Mouse (Mus musculus): ENCODE measurements around the gene Ces1e. TPM values are rescaled to one million over a fixed set of nuclear protein-coding genes. Genes with fewer than 3 reads are reported as not detected.

Ces1e gene
- polyA plus RNA-seq, 1 experiment: not detected

DNA sequence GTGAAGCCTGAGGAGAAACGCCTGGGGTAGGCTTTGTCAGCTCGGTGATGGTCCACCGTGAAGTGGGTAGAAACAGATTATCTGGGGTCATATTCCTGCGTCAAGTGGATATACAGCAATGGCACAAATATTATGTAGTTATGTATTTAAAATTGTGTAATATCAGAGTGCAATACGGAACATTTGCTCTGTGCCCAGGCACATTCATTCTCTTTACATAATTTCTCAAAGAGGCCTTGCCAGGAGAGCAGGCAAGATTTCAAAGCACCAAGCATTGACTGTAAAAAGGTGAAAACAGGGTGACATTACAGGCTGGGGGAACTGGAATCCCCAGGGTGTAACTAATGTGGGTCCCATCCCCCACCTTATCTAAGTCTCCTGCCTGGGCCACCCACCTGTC is 33.0 kb downstream of the Ces1e start:
- no peak for TF ChIP-seq FLI1 (IDR thresholded peaks at IDR 0.05; ENCODE audit: low read length)
- TF ChIP-seq GATA1 (IDR thresholded peaks at IDR 0.05; ENCODE audit: borderline replicate concordance, low read length): no peak
- no peaks in the 10 kb centered on the region for H3K4me1 ChIP-seq

DNA sequence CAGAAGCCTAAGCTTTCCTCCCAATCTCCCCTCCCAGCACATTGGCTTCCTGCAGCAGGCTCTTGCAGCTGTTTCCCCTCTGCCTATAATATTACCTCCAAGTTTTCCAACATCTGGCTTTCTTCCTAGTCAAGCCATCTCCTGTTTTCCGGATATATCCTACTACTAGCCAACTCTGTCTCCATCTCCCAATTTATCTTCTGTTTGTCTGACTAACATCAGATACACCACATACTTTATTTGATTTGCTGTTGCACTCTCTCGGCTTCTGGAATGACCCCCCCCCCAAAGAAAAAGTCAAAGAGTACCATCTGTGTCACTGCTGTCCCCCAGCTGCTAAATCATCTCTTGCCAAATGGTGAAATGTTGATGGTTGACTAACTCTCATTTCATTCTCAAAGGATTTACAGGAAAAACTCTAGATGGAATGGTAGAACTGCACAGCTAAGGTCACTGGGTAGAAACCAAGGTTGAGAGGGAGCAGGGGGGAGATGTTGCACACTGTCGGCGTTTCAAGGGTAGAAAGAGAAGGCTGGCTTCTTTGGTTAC is 48.8 kb downstream of the Ces1e start:
- H3K9me3 ChIP-seq: 0 out of 2 replicates have a peak, but pooled peaks cover 6% of the 10 kb centered on the region
- TF ChIP-seq GATA1 (IDR thresholded peaks at IDR 0.05; ENCODE audit: borderline replicate concordance, low read length) (no peak), FLI1 (IDR thresholded peaks at IDR 0.05; ENCODE audit: low read length) (no peak)
- no peaks in the 10 kb centered on the region for H3K27me3 ChIP-seq (replicated peaks)
- no peaks in the 10 kb centered on the region for H3K4me1 ChIP-seq
- H3K36me3 ChIP-seq (replicated peaks; ENCODE audit: low read length): no peaks in the 10 kb centered on the region
- H3K4me3 ChIP-seq (replicated peaks): no peak overlapping the region

More for the DNA sequence above, 33.0 kb downstream of the Ces1e start:
- no peaks in the 10 kb centered on the region for H3K36me3 ChIP-seq (replicated peaks; ENCODE audit: low read length)
- 0 out of 2 replicates have a peak, but pooled peaks cover 9% of the 10 kb centered on the region for H3K9me3 ChIP-seq
- H3K27me3 ChIP-seq (replicated peaks): no peaks in the 10 kb centered on the region
- H3K4me3 ChIP-seq (replicated peaks): no peak overlapping the region

DNA sequence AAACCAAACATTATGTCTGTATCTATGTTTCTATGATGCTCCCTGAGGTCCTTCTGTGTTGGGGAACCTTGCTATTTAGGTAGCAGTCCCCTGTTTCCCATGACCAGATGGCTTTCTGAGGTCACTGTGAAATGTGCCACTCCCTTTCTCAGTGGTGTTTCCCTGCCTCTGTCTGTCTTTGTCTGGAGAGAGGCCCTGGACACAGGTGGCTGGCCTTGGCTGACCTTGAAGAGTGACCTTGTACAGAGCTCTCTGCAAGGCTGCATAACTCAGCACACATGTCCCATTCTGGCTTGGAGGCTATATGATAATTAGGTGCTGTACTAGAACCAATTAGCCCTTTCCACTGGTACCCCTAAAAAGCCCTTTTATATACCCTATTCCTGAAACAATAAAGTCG is 52.8 kb downstream of the Ces1e start:
- no peaks in the 10 kb centered on the region for H3K36me3 ChIP-seq (replicated peaks; ENCODE audit: low read length)
- no peak overlapping the region for H3K4me3 ChIP-seq (replicated peaks)
- H3K4me1 ChIP-seq: no peaks in the 10 kb centered on the region
- H3K27me3 ChIP-seq (replicated peaks): no peaks in the 10 kb centered on the region
- H3K9me3 ChIP-seq: 0 out of 2 replicates have a peak, but pooled peaks cover 4% of the 10 kb centered on the region
- TF ChIP-seq FLI1 (IDR thresholded peaks at IDR 0.05; ENCODE audit: low read length): no peak

DNA sequence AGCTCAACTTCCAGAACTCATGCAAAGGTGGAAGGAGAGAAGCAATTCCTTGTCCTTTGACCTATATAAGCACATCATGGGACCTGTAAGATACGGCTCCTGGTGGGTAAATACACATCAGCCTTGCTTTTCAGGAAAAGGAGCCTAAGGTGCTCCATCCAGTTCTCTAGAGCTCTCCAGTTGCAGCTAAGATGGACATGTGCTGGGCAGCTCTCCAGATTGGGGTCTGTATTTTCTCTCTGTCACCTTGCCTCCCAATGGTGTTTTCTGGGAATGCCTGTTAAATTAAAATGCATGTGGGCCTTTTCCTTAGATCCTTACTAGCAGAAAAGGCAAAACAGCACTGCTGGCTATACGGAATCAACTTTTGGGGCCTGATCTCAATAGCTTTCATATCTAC is 54.9 kb downstream of the Ces1e start:
- no peak overlapping the region for H3K4me3 ChIP-seq (replicated peaks)
- H3K9me3 ChIP-seq: 0 out of 2 replicates have a peak, but pooled peaks cover 4% of the 10 kb centered on the region
- no peak for TF ChIP-seq FLI1 (IDR thresholded peaks at IDR 0.05; ENCODE audit: low read length)
- no peak for TF ChIP-seq GATA1 (IDR thresholded peaks at IDR 0.05; ENCODE audit: borderline replicate concordance, low read length)
- no peaks in the 10 kb centered on the region for H3K4me1 ChIP-seq
- H3K27me3 ChIP-seq (replicated peaks): no peaks in the 10 kb centered on the region
- H3K36me3 ChIP-seq (replicated peaks; ENCODE audit: low read length): no peaks in the 10 kb centered on the region

DNA sequence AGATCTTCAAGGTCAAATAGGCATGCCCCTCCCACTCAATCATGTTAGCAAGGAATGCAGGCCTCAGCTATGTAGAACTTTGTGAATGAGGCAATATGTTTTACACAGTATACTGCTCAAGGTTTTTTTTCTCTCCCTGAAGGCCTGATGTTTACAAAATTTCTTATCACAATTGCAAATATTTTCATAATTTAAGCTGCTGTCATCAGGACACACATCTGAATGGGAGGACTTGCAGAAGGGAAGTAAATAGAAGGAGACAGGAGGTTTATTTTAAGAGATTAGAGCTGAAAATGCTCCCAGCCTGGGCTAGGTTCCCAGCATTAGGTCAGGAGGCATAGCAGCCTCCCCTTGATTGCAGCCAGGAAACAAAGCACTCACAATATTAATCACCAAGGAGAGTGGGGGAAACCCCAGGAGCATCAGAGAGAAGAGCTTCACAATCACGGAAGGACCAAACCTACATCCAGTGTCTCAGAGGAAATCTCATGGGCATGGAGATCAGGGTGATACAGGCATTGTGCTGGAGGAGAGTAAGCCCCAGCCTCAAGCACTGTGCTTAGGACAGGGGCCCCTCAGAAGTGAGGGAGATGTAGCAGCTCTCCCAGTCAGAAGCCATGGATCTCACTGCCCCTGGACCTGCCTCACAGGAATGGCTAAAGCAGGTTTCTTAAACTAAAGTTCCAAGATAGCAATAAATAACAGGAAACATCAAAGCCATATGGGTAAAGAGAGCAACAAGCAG is 57.4 kb downstream of the Ces1e start:
- TF ChIP-seq GATA1 (IDR thresholded peaks at IDR 0.05; ENCODE audit: borderline replicate concordance, low read length): no peak
- no peak for TF ChIP-seq FLI1 (IDR thresholded peaks at IDR 0.05; ENCODE audit: low read length)
- Histone ChIP-seq H3K9me3 (0 out of 2 replicates have a peak, but pooled peaks cover 4% of the 10 kb centered on the region), H3K27me3 (replicated peaks) (no peaks in the 10 kb centered on the region), H3K4me1 (no peaks in the 10 kb centered on the region), H3K36me3 (replicated peaks; ENCODE audit: low read length) (no peaks in the 10 kb centered on the region), H3K4me3 (replicated peaks) (no peak overlapping the region)

DNA sequence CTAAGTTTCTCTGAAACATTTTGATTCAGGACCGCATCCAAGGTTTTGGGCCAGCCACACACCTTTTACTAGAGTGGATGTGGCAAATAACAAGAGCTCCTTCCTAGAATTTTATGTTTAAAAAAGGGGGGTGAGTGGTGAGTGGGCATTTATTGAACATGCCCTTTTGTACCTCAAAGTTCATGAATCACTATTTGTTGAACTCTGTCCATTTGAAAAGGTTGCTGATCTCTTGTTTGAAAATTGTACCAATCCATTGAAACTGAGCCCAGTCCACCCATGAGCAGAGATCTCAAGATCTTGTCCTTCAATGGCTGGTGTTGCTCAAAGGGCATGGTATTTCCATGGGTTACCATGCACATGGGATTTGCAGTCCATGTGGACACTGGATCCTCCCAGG is 66.1 kb downstream of the Ces1e start:
- no peak overlapping the region for H3K4me3 ChIP-seq (replicated peaks)
- no peaks in the 10 kb centered on the region for H3K27me3 ChIP-seq (replicated peaks)
- TF ChIP-seq FLI1 (IDR thresholded peaks at IDR 0.05; ENCODE audit: low read length): no peak
- no peak for TF ChIP-seq GATA1 (IDR thresholded peaks at IDR 0.05; ENCODE audit: borderline replicate concordance, low read length)
- H3K36me3 ChIP-seq (replicated peaks; ENCODE audit: low read length): no peaks in the 10 kb centered on the region
- no peaks in the 10 kb centered on the region for H3K4me1 ChIP-seq
- no peaks in the 10 kb centered on the region for H3K9me3 ChIP-seq

DNA sequence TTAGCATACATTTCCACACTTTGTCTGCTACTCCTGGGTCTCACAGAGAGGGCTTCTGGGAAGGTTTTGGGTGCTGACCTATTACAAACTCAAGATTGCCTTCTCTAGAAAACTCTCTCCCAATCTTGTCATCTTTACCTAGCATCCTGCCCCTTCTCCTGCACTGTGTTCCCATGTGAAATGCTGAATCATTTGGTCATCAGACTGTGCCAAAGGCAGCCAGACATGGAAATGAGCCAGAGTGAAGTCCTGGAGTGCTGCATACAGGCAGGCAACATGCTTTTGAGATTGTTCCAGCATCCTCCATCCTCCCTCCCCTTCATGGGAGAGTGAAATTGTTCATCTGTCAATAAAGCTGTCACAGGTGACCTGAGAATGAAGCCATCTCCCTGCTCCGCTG is 78.0 kb downstream of the Ces1e start:
- Histone ChIP-seq H3K4me3 (replicated peaks) (no peak overlapping the region), H3K4me1 (no peaks in the 10 kb centered on the region), H3K36me3 (replicated peaks; ENCODE audit: low read length) (no peaks in the 10 kb centered on the region), H3K27me3 (replicated peaks) (no peaks in the 10 kb centered on the region), H3K9me3 (no peaks in the 10 kb centered on the region)
- TF ChIP-seq GATA1 (IDR thresholded peaks at IDR 0.05; ENCODE audit: borderline replicate concordance, low read length) (no peak), FLI1 (IDR thresholded peaks at IDR 0.05; ENCODE audit: low read length) (no peak)

Other genes with a start within 250 kb of the Ces1e start
- gene Ces1a, start 181.4 kb downstream of the Ces1e start, polyA plus RNA-seq (2012; ENCODE audit: insufficient read depth, low replicate concordance): not detected in 2 replicates
- gene Ces1b, start 149.6 kb downstream of the Ces1e start, polyA plus RNA-seq (2012; ENCODE audit: insufficient read depth, low replicate concordance): not detected in 2 replicates
- not detected in 2 replicates for gene Ces1c, start 98.3 kb downstream of the Ces1e start, polyA plus RNA-seq (2012; ENCODE audit: insufficient read depth, low replicate concordance)
- not detected in 2 replicates for gene Ces1d, start 31.8 kb downstream of the Ces1e start, polyA plus RNA-seq (2012; ENCODE audit: insufficient read depth, low replicate concordance)
- gene Ces1f, start 50.1 kb upstream of the Ces1e start, polyA plus RNA-seq (2012; ENCODE audit: insufficient read depth, low replicate concordance): not detected in 2 replicates
- gene Ces1g, start 107.7 kb upstream of the Ces1e start, polyA plus RNA-seq (2012; ENCODE audit: insufficient read depth, low replicate concordance): not detected in 2 replicates
- not detected in 2 replicates for gene Ces1h, start 150.1 kb upstream of the Ces1e start, polyA plus RNA-seq (2012; ENCODE audit: insufficient read depth, low replicate concordance)

Measured in megakaryocyte, embryonic 14.5 days (primary cell).